Mouse (Mus musculus) liver, embryonic 14.5 days (tissue): ENCODE results near the gene Fgf8. TPM values are rescaled to one million over a fixed set of nuclear protein-coding genes. Genes with fewer than 3 reads are reported as not detected.

Experiments used
- ATAC-seq: fragments of 200-750 bp; cut with Nextera tagmentation; 2 replicates; pipeline ENCODE4 v1.8.0; 2017; ENCODE audit warnings: moderate number of reproducible peaks, mild to moderate bottlenecking, moderate library complexity; ENCODE audit not compliant: insufficient read depth
- DNase-seq, 3 experiments: peaks; one replicate each; pipeline ENCODE4 v3.0.0-alpha.2; 2012 to 2013; ENCODE audit warnings: low read depth in 3 of 3, low spot score in 3 of 3
- H3K27ac ChIP-seq: fragments of 300-500 bp; sonication (generic); 2 replicates; pipeline ENCODE4 v1.5.1; 2014; ENCODE audit warnings: moderate library complexity, mild to moderate bottlenecking, control low read depth, inconsistent platforms
- H3K27me3 ChIP-seq: fragments of 300-500 bp; sonication (generic); 2 replicates; pipeline ENCODE4 v1.6.1; 2014; ENCODE audit warnings: mild to moderate bottlenecking, low read length, moderate library complexity; ENCODE audit not compliant: control insufficient read depth, insufficient read depth
- H3K36me3 ChIP-seq: fragments of 300-500 bp; sonication (generic); replicated peaks from 2 replicates; pipeline ENCODE4 v1.6.1; 2014; ENCODE audit warnings: low read depth; ENCODE audit not compliant: control insufficient read depth, insufficient read depth
- H3K4me1 ChIP-seq, 2 experiments: fragments of 200-500 bp in 1 of 2; fragments of 300-500 bp in 1 of 2; sonication (generic) in 1 of 2; replicated peaks; 2 replicates each; pipeline ENCODE4 v1.6.1; 2012 to 2014; ENCODE audit warnings: antibody characterized with exemption in 1 of 2, inconsistent platforms in 1 of 2, low read length in 1 of 2; ENCODE audit not compliant: control insufficient read depth in 2 of 2, insufficient read depth in 2 of 2
- H3K4me2 ChIP-seq: fragments of 300-500 bp; sonication (generic); 2 replicates; pipeline ENCODE4 v1.6.1; 2014; ENCODE audit warnings: low read depth, mild to moderate bottlenecking, control low read depth, moderate library complexity
- H3K4me3 ChIP-seq, 2 experiments: fragments of 200-500 bp in 1 of 2; fragments of 300-500 bp in 1 of 2; sonication (generic) in 1 of 2; 2 replicates each; pipeline ENCODE4 v1.5.1; 2012 to 2014; ENCODE audit warnings: low read depth in 2 of 2, low read length in 2 of 2, mild to moderate bottlenecking in 2 of 2, control low read depth in 1 of 2, inconsistent platforms in 1 of 2, moderate library complexity in 1 of 2; ENCODE audit not compliant: insufficient read depth in 1 of 2
- H3K9ac ChIP-seq: fragments of 300-500 bp; sonication (generic); replicated peaks from 2 replicates; pipeline ENCODE4 v1.6.1; 2014; ENCODE audit warnings: mild to moderate bottlenecking, control low read depth, moderate library complexity
- H3K9me3 ChIP-seq: fragments of 300-500 bp; sonication (generic); 2 replicates; pipeline ENCODE4 v1.6.1; 2016; ENCODE audit warnings: low read length, mixed read lengths; ENCODE audit not compliant: control insufficient read depth
- CTCF ChIP-seq: IDR thresholded peaks from 2 replicates; pipeline ENCODE4 v1.5.1; 2016; ENCODE audit warnings: antibody characterized with exemption, low read depth, control low read depth
- EP300 ChIP-seq: IDR thresholded peaks from 2 replicates; pipeline ENCODE4 v1.6.1; 2016; ENCODE audit warnings: antibody characterized with exemption, low read depth
- WGBS: fragments of 180-500 bp; shearing (Covaris S2); extraction: QIAGEN DNeasy Blood & Tissue Kit; methylation state at CpG from one replicate; pipeline ENCODE4 v1.1.7; 2014; ENCODE audit not compliant: insufficient replicate concordance; 5-methylcytosine and 5-hydroxymethylcytosine counted together
- polyA plus RNA-seq, 2 experiments: library from polyadenylated mRNA; depleted of rRNA in 1 of 2; stranded (reverse) in 1 of 2; unstranded in 1 of 2; fragments of >200 nt; fragmentation: Nextera tagmentation in 1 of 2; extraction: Ambion mirVana in 1 of 2; gene quantifications; 2 replicates each; pipeline versions ENCODE4 v1.2.1 to v1.2.3; 2012 to 2014

Gene Fgf8
- polyA plus RNA-seq, 2 experiments = 0.08 TPM; not detected in 1

DNA sequence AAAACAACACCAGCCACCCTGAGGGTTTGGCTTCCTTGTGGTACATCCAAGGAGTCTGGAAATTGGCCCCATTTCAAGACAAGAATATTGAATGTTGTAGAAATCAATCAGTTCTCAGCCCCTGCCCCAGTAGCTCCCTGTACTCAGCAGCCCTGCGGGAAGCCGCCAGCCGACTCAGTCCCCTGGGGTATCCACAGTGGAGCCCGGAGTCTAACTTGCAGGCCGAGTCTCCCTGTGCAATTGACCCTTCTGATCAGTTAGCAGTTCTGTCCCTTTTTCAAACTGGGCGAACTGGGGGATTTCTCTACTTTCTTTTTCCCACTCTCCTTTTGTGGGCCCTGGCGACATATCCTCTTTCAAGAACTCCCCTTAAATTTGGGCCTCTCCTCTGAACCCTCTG is 1.9 kb downstream of the Fgf8 start:
- DNase-seq = no peak
- ATAC-seq = no peak
- peaks cover 0 to 2% of the 10 kb centered on the region in 2 experiments; a peak in 2 of 4 replicates for H3K4me1 ChIP-seq
- no peak overlapping the region for H3K4me2 ChIP-seq
- no peaks in the 10 kb centered on the region for H3K36me3 ChIP-seq
- 15% methylated on average over 7 of the region's 7 CpGs for WGBS
- no peak overlapping the region for H3K4me3 ChIP-seq
- H3K27ac ChIP-seq = no peak overlapping the region
- no peak overlapping the region for H3K9ac ChIP-seq
- no peaks in the 10 kb centered on the region for H3K9me3 ChIP-seq
- no peak for TF ChIP-seq EP300
- no peak for TF ChIP-seq CTCF
- H3K27me3 ChIP-seq = peaks cover 94% of the 10 kb centered on the region

DNA sequence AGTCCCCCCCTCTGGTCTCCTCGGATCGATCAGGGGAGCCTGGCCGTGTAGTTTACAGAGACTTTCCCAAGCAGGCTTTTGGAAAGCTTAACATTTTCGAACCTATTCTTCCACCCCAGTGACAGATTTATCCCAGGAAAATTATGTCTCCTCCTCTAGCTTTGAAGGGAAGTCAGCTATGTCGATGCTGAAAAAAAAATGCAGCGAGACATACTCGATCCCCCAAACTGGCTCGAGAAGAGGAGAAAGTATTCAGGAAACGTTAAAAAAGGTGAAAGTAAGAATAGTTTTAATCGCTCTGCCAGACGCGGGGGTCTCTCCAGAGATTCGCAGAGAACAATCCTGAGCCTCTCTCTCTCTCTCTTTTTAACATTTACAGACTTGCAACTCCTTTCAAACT is 2.5 kb downstream of the Fgf8 start:
- DNase-seq = no peak
- Histone ChIP-seq H3K27ac (no peak overlapping the region), H3K4me2 (no peak overlapping the region), H3K27me3 (peaks cover 94% of the 10 kb centered on the region), H3K9ac (no peak overlapping the region), H3K4me1 (peaks cover 0 to 2% of the 10 kb centered on the region in 2 experiments; a peak in 1 of 4 replicates), H3K9me3 (no peaks in the 10 kb centered on the region), H3K36me3 (no peaks in the 10 kb centered on the region), H3K4me3 (no peak overlapping the region)
- no peak for ATAC-seq
- 18% methylated on average over 13 of the region's 13 CpGs for WGBS
- TF ChIP-seq CTCF (no peak), EP300 (no peak)

DNA sequence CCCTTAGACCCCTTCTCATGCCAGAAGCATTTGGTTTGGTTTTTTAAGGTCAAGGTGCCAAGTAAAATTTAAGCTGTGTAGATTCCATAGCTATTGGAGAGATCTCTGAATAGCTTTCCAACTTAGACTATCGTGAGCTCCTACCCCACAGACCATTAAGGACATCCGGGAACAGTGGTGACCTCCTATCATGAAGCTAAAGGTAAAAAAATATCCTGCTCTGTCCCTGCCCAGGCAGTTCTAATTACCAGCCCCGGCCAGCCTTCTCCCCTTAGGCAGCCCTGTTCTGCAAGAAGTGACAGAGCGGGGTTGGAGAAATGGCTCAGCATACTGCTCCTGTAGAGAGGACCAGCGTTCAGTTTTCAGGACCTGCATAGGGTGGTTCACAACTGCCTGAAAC is 4.2 kb downstream of the Fgf8 start:
- WGBS = 60% methylated on average over 5 of the region's 5 CpGs
- TF ChIP-seq CTCF (no peak), EP300 (no peak)
- peaks cover 0 to 2% of the 10 kb centered on the region in 2 experiments; a peak in 1 of 4 replicates for H3K4me1 ChIP-seq
- H3K9me3 ChIP-seq = no peaks in the 10 kb centered on the region
- H3K27ac ChIP-seq = no peak overlapping the region
- H3K4me2 ChIP-seq = no peak overlapping the region
- no peak overlapping the region for H3K9ac ChIP-seq
- DNase-seq (no peak), ATAC-seq (no peak)
- no peaks in the 10 kb centered on the region for H3K36me3 ChIP-seq
- H3K4me3 ChIP-seq = no peak overlapping the region
- H3K27me3 ChIP-seq = peaks cover 87% of the 10 kb centered on the region

DNA sequence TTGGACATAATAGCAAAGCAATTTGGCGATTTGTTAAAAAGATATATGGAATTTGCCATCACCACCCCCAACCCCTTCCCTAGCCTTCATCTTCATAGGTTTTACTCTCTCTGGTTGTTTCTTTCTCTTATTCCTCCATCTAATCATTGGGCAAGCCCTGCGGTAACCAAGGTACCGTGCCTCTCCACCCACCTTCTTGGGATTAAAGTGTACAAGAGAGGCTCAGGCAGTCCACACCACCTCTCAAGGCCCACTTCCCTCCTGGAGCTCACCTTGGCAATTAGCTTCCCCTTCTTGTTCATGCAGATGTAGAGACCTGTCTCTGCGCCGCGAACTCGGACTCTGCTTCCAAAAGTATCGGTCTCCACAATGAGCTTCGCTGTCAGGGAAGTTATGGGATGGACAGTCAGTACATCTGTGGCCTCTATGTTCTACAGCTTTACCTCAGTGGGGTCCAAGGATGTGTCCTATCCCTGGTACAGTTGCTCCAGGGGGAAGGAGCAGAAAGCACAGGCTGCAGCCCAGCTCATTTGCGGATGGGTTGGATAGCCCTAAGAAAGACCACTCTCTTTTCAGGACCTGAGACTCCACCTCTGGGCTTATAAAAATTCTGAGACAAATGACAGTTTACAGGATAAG is 4.8 kb downstream of the Fgf8 start:
- TF ChIP-seq EP300 (no peak), CTCF (no peak)
- no peak for DNase-seq
- Histone ChIP-seq H3K9ac (no peak overlapping the region), H3K4me3 (no peak overlapping the region), H3K4me1 (peaks cover 0 to 2% of the 10 kb centered on the region in 2 experiments; a peak in 1 of 4 replicates), H3K27me3 (peaks cover 84% of the 10 kb centered on the region), H3K36me3 (no peaks in the 10 kb centered on the region), H3K4me2 (no peak overlapping the region), H3K27ac (no peak overlapping the region), H3K9me3 (no peaks in the 10 kb centered on the region)
- WGBS = 75% methylated on average over 10 of the region's 10 CpGs
- no peak for ATAC-seq

DNA sequence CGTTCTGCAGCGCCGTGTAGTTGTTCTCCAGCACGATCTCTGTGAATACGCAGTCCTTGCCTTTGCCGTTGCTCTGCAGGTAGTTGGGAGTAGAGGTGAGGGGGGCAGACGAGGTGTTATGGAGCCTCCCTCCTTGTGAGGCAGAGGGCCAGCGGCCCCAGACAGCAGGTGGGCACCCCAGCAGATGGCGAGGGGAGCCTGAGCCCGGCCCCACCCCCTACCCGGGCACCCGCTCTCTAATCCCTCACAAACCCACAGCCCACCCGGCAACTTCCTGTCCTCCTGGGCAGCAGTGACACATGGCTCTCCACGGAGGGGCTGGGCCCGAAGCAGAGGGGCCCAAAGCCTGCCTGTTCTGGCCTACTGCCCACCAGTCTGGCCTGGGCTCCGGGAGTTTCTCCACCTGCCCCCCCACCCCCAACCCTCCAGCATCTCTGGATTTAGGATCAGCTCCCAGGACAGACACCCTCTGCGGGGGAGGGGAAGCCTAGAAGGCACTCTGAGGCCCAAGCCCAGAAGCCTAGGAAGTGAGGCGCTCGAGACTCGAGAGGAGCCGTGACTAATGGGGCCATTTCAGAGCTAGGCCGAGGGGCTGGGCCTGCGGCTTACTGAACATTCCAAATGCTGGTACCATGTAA is 5.4 kb downstream of the Fgf8 start:
- Histone ChIP-seq H3K9ac (no peak overlapping the region), H3K4me2 (no peak overlapping the region; the same call in 1 of the 2 replicates), H3K4me1 (peaks cover 0 to 2% of the 10 kb centered on the region in 2 experiments; a peak in 1 of 4 replicates), H3K27ac (no peak overlapping the region), H3K27me3 (peaks cover 80% of the 10 kb centered on the region), H3K9me3 (no peaks in the 10 kb centered on the region), H3K36me3 (no peaks in the 10 kb centered on the region), H3K4me3 (no peak overlapping the region)
- WGBS = 22% methylated on average over 23 of the region's 23 CpGs
- no peak for ATAC-seq
- no peak for TF ChIP-seq EP300
- no peak for DNase-seq
